Mouse (Mus musculus) gastrocnemius, postnatal 25 days (tissue): ENCODE data around the gene Klhl29. TPM values are rescaled to one million over a fixed set of nuclear protein-coding genes. Genes with fewer than 3 reads are reported as not detected.
"Not testable (repeated sequence)": the region's sequence is repeated elsewhere in the genome, so short reads cannot be mapped to it uniquely, and the experiment has no call there.

Experiments
- DNase-seq: peaks from one replicate; pipeline ENCODE4 v3.0.0; 2022
- total RNA-seq, 2 experiments: library from RNA; stranded (reverse); gene quantifications; 1 replicate in 1 of 2; 2 replicates in 1 of 2; pipeline ENCODE4 v1.2.3; 2021

The Klhl29 gene
- total RNA-seq, 2 experiments from 2014 or later, result 1.5 to 3.4 TPM

DNA sequence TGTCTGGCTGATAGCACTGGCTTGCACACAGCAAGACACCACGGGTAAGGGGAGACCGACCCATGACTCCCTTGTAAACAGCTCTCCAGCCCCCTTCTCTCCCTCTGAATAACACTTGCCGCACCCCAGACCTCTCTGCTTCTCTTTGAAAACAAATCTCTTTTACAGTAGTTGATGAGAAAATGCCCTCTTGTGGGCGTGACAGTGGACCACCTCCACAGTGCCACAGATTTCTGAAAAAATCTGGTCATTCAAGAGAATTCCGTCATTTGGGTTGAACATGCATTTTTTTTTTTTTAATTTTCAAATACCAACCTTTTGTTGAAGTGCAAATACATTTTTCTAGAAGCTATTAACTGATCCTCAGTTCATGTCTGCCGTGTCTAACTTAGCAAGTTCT is 17.0 kb downstream of the Klhl29 start:
- no peak for DNase-seq

DNA sequence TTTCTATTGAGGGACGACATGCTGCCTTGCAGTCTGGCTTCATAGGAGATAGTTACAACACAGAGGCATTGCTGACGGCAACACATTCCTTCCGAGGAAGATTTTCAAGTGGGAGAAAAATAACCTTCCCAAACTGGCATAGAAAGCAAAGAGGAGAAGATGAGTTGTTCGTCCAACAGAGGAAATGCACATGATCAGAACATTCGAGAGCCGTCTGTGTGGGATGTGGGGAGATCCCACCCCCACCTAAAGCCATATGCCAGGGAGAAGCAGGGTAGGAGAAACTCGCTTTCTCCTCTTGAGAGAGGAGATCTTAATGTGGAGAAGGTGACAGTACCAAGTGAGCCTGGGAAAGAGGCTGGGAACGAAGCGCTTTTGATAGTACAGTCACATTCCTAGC is 22.1 kb downstream of the Klhl29 start:
- DNase-seq, result no peak

DNA sequence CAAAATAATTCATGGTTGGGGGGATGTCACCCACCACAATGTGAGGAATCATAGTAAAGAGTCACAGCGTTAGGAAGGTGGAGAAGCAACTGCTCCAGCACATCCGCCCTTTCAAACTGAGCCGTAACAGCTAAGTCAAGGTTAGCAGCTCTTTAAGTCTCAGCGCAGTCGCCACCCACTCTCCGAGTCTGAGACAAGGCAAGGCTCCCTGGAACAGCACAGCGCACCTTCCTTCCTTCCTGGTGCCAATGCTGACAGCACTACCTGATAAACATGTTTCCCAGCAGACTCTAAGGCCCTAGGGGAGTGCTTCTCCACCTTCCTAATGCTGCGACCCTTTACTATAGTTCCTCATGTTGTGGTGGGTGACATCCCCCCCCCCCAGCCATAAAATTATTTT is 22.7 kb downstream of the Klhl29 start:
- no peak for DNase-seq

DNA sequence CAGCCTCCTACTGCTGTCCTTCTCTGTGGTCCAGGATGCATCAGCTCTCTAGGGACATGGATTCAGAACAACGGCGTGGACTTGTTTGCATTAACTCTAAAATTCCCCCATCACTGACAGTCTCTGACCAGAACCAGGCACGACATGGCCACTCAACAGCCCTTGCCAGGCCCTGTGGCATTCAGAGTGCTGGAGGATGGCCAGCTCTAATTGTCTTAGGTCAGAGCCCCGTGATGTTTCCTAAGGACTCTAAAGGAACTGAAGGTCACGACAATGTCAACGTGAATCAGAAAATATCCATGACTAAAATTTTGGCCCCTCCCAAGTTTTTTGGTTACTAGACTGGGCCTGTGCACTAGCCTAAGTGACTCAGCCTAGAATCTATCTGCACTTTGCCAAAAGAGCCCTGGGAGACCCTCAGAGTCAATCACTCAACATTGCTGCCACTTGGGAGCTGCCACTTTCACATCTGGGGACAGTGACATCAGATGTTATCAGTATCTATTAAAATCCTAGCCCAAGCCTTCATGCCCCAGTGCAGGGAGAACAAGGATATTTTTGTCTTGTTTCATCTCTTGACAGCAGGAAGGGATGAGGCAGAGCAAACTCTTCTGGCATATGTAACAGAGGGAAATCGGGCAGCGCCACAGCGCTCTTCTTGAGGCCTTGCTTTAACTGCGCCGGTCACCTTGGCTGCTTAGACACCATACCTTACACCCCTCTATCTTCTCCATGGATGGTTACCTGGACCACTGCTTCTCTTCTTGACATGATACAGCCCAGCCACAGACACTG is 24.8 kb downstream of the Klhl29 start:
- no peak for DNase-seq

DNA sequence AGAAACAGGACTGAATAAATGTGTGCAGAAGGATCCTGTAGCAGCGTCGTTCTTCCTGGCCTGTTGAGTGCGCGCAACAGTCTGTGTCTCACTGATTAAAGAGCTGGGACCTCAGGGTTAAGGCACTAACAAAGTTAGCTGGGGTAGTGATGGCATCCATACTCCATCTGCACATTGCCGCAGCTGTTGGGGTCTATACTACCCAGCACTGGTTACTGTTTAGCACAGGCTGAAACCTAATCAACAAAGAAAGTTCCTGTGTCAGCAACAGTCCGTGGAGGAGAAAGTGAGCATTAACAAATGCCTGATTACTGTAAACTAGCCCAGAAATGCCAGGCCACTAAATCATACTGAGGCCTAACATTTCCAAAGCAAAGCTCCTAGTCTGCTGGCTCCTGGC is 30.4 kb downstream of the Klhl29 start:
- no peak for DNase-seq

DNA sequence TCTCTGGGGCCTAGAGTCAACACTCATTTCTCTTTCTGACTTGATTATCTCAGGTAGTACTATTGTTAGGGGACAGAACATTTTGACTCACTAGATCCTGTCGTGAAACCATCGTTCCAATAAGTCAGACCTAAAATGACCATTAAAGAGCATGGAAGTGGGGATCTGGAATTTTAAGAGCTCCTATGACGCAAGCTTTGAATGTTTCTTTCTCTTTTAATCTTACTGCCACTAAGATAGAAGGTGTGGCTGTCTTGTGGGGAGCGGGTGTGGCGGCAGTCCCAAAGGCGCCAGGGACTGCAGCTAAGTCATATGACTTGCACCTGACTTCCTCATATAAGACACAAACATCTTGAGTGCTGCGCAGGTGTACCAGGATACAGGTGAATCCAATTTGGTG is 31.0 kb downstream of the Klhl29 start:
- DNase-seq, result not testable (repeated sequence)

DNA sequence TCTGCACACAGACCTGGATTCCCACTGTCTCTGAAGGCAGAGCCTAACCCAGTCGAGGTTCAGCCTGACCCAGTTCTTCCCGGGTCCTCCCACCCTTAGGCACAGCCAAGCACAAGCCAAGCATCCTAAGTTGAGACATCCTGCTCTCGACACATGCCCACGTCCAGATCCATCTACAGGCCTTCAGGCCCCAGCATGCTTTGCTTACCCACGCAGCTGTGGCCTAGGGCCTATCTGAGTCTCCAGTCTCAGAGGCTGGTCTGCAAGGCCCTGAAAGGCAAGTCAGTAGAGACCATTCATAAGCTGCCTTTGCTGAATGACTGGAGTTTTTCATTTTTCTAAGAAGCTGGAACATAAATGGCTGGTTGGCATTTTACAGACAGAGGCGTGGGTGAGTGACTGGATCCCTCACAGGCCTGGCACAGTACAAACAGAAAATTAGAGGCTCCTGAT is 35.3 kb downstream of the Klhl29 start:
- DNase-seq, result no peak

DNA sequence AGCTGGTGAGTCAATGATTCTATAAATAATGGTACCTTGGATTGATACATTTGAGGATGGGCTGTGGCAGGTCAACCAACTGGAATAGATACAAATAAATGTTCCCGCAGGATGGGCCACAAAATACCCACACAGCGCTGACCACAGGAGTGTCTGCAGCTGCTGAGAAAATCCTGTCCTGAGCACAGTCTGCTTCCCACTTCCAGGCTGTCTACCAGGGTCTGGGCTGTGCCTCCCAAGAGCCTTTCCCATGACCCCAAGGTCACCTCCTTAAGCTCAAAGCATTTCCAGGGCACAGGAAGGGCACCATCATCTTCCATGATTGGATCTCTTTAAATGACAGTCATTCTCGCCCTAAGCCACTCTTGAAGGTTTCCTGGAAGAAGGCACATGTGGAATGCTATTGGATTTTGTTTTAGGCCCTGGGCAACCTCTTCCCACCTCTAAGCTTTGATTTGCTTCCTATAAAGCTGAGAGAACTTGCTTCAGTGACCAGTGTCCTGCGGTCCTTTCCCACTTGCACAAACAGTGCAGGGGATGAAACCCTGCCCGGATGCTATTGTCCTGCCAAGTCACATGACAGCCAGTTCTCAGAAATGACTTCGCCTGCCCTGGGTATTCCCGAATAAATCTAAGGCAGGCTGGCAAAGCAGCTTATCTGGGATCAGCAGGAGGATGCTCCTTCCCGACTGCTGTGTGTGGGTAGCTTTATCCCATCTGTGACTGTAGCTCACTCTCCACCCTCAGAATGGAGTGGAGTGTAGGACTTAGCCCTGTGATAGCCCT is 38.4 kb downstream of the Klhl29 start:
- peak; percentile 43 for DNase-seq

DNA sequence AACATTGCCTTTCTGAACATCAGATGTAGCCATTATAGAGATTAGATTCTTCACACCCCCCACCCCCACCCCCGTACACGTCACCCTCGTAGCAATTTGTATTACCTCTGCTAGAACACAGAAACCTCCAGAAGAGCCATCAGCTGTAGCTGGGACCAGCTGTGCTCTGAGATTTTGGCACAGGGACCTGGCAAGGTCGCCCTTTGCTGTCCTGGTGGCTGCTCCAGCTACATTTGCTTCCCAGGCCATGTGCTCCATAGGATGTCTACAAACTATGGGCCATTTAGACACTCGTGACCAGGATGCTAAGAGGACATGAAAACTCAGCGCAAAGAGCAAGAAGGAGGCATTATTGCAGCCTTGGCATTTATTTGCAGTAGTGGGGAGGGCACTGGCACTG is 39.2 kb downstream of the Klhl29 start:
- DNase-seq, result peak; percentile 52

DNA sequence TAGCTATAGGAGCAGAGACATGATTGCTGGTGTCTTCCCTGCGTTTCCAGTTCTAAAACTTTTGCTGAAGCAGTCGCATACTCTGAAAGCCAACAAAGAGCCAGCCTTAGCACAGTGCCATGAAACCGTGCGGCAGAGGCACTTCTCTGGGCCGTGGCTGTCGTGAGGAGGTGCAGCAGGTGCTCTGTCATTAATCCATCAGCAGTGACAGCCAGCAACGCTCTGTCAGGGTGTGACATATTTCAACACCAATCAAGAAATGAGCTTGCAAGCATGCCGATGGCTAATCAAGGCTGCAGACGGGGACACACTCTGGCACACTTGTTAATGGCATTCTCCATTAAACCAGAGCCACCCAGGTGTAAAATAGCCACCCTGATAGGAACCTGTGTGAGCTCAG is 40.5 kb downstream of the Klhl29 start:
- DNase-seq, result no peak

DNA sequence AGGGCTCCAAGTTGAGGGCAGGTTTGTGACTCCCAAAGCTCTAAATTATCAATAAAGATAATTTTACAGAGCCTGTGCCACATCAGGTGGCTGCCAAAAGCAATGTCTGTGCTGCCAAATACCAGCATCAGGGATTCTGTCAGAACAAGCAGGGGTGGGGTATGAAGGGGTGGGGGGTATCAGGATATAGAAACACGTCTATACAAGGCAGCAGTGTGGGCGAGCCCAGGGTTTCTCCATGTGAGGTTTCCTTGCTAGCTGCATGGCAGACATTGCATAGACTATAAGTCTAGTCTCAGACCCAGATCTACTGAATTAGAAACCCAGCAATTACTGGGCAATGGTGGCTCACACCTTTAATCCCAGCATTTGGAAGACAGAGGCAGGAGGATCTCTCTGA is 41.3 kb downstream of the Klhl29 start:
- no peak for DNase-seq

DNA sequence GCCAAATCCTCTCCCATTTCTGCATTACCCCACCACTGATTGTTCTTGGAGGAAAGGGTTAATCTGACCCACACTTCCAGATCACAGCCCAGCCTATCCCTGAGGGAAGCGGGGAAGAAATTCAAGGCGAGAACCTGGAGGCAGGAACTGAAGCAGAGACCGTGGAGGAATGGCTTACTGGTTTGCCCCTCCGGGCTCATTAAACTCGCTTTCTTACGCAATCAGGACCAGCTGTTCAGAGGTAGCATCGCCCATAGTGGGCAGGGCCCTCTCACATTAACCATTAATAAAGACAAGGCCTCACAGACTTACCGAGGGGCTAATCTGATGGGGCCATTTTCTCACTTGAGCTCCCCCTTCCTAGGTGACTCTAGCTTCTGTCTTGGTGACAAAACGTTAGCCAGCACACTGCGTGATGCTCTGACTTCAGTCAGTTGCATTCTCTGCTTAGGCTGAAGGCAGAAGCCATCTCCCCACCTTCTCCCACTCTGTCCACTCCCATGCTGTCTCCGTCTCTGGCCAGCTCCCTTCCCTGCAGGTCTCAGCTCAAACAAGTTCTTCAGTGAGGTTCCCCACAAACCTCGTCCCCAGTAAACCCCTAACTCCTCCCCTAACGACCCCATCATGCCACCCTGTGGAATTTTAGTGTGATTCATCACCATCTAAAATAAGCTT is 43.5 kb downstream of the Klhl29 start:
- DNase-seq, result peak; percentile 41

DNA sequence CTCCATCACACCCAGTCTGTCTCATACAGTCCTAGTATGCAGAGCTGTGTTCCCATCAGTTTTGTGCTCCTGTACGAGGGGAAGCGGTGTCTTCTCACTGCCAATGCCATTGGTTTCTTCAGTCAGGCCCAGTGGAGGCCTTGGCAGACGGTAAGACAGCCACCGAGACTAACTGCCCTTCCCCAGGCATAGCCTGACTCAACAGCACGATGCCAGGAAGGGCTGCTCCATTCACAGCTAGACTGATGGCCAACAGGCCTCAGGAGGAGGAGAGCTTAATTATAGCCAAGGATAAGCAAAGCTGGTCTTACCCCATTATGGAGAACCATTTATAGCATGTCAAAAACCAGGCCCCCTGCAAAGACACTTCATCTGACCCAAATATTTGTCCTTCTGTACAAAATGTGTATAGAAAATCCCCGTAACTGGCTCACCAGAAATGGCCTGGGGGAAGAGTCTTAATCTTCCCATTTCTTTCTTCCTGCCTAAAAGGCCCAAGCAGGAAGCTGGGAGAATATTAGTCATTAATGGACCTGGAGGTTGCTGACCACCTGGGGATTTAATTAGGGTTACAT is 44.9 kb downstream of the Klhl29 start:
- no peak for DNase-seq

DNA sequence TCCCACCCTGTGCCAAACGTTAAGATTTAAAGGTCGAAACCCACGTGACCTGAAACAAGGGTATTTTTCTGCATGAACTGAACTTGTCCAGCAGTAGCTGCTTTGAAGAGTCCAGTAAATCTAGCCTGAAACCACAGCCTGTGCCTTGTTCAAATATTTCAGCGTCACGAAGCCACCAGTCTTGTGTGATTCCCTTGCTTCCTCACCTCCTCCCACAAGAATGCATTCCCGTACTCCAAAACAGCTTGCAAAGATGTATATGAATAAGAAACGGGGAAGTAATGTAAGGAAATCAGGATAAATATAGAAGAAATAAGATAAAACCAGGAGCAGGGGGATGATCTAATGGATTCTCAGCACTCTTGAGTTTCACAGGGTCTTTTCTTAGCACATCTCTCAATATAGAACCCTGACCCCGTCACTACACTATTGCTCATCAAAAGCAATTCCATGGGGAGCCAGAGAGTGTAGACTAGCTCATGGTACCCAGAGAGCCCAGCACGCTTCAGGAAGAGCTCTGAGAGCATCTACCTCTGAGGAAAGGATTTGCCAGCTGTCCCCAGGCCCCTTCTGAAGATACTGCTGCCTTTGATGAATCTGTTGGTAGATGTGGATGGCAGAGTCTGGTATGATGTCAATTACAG is 52.9 kb downstream of the Klhl29 start:
- no peak for DNase-seq

DNA sequence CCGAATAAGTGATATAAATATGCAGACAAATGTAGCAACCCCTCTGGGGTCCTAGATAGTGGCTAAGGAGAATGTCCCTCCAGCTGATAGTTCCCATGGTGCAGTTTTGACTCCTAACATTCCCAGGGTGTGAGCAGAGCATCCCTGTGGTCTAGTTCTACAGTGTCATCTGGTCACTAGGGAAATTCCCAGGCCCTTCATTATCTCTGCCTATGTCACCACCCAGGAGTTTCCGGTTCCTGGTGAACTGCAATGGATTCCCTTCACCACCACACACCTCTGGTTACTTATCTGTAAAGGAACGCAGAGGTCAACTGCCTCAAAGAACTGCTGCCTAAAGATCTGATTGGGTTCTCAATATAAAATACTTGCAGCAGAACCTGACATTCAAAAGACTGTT is 54.5 kb downstream of the Klhl29 start:
- no peak for DNase-seq

DNA sequence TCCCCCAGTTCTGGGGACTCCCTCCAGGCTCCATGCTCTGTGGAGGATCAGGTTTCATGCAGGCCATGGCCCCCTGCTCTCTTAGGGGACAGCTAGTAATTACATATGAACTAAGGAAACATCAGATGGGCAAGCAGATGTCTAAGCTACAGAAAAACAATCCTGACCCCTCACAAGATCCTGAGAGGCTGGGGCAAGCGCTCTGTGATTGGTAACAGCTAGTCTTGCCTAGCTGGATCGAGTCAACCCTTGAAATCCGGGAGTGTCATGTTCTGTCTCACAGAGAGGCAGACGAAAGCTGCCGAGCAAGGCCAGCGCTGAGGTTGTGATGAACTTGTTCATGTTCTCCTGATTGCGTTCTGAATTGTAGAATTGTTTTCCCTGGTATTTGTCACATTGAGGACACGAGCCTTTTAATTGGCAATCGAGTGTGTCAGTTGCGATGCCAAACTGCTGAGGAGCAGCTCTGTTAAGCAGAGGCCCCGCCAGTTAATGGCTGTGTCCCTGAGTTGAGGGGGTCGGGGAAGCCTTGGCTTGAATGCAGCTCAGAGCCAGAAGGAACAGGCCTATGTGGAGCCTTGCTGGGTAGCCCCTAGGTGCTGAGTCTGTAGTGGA is 56.0 kb downstream of the Klhl29 start:
- no peak for DNase-seq

DNA sequence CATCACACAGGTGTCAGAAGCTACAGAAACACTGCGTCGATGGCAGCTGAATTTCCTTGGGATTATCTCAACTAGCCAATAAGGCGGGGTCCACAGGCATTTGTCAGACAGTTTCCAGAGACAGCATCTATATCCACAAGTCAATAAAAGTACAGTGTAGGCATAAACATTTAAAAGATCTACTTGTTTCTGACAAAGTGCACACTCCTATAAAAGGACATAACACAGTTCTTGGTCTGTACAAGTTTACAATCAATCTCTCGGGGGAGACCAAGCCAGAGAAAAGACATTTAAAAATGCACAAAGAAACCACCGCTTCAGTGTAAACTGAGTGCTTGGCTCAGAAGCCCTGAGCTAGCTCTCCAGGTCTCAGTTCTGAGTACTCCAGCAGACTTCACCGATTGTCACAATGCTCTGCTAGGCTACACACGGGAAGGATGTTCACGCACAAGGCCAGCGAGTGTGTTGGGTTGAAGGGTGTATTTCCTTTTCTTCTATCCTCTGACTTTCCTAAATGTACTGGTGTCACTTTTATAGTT is 59.4 kb downstream of the Klhl29 start:
- no peak for DNase-seq

DNA sequence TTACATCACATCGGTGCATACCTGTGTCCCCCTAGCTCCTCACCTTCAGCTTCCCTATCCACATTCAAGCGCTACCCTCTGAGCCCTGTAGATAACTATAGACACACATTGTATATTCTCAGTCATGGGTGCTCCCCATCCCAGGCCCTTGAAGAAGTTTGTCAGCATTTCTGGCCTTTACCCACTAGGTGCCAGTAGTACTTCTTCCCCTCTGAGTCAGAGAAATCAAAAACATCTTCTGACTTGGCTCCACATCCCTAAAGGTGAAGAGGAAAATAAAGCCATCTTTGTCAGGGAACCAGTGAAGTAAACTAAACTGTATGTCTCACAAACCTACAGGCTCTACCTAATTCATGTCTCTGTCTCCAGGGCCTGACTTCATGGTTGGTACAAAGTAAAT is 67.6 kb downstream of the Klhl29 start:
- no peak for DNase-seq

DNA sequence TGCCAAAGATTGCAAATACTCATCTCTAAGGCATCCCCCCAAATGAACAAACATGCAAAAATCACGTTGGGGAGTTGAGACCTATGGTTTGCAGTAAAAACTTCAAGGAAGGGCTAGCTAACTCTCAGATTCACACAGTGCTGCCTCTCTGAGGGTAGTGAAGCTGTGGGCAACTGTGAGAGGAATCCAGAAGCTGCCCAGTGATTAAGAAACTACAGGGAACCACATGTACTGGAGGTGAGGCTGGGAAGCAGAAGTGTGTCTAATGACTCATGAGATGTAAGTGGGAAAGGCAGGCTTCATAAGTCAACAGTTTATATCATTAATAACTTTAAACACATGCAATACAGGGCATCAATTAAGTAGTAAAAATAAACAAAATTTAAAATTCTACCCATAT is 70.0 kb downstream of the Klhl29 start:
- DNase-seq, result no peak

DNA sequence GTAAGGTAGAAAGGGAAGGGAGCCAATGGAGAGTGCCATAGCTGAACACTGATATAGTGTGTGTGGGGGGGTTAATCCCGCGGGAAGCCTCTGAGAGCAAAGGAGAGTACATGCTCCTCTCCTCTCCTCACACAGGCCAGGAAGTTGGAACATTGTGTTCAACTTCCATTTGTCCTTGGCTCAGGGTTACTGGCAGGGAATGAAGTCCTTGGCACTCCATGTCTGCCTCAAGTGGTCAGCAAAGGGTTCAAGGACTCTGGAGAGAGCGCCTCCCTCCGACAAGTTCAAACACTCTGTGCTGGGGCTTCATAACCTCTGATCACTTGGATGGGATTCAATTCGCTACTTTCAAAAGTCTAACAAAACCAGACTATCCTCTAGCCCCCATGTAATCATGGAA is 71.6 kb downstream of the Klhl29 start:
- DNase-seq, result peak; percentile 70

DNA sequence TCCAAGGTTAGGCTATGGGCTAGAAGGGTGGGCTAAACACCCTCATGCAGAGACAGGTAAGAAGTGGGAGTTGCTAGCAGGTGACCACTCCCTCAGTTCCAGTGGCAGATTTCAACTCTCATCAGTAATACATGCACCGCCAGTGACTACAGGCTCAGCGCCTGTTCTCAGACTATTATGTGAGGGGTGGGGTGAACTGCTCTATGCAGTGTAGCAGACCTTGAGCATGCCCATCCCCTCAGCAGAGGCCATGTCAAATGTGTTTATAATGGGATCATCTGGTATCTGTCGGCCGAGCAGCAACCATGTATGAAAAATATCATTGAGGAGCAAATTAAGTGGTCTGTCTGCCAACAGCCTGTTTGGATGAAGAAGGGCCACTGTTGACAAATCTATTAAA is 72.4 kb downstream of the Klhl29 start:
- DNase-seq, result no peak
